Mouse (Mus musculus) kidney, adult 8-10 months (tissue): ENCODE data around the gene Zfp740.

ENCODE experiments used
- DNase-seq, 2 experiments: peaks; one replicate each; pipeline ENCODE4 v3.0.0; 2022

Gene Zfp740

GRCm38 (mm10) chr15:102248812-102249191 is 45.8 kb downstream of the Zfp740 start:
- DNase-seq: no peak

- DNase-seq: no peak
These were observed 46.2 kb downstream of the Zfp740 start for GRCm38 (mm10) chr15:102249251-102249691.

- no peak for DNase-seq
These were observed 46.9 kb downstream of the Zfp740 start for GRCm38 (mm10) chr15:102249967-102250366.

- DNase-seq: no peak
These were observed 47.5 kb downstream of the Zfp740 start for GRCm38 (mm10) chr15:102250521-102250920.

GRCm38 (mm10) chr15:102255547-102256255 is 52.7 kb downstream of the Zfp740 start:
- DNase-seq: peak in 1 of 2 experiments; percentile 62

- no peak for DNase-seq
These were observed 53.6 kb downstream of the Zfp740 start for GRCm38 (mm10) chr15:102256431-102257201.

- no peak for DNase-seq
These were observed 54.4 kb downstream of the Zfp740 start, which contains the start of gene Rarg for GRCm38 (mm10) chr15:102257202-102258075. TSS of gene Rarg (minus strand) at chr15:102257517.

GRCm38 (mm10) chr15:102258076-102258470 is 55.0 kb downstream of the Zfp740 start:
- no peak for DNase-seq

GRCm38 (mm10) chr15:102258581-102259253 is 55.7 kb downstream of the Zfp740 start:
- DNase-seq: no peak

GRCm38 (mm10) chr15:102262582-102262981 is 59.5 kb downstream of the Zfp740 start:
- no peak for DNase-seq

GRCm38 (mm10) chr15:102263037-102263436 is 60.0 kb downstream of the Zfp740 start:
- no peak for DNase-seq
